Mouse (Mus musculus) megakaryocyte, embryonic 14.5 days (primary cell): ENCODE results near the gene Neurog1. TPM values are rescaled to one million over a fixed set of nuclear protein-coding genes. Genes with fewer than 3 reads are reported as not detected.

Experiments used
- H3K27me3 ChIP-seq: replicated peaks from 2 replicates; pipeline ENCODE3; 2012; ENCODE audit warnings: inconsistent platforms
- H3K36me3 ChIP-seq: replicated peaks from 2 replicates; pipeline ENCODE3; 2012; ENCODE audit warnings: low read length, inconsistent platforms, mixed read lengths
- H3K4me1 ChIP-seq: 2 replicates; pipeline ENCODE4 v1.6.1; 2012; ENCODE audit warnings: inconsistent platforms
- H3K4me3 ChIP-seq: replicated peaks from 2 replicates; pipeline ENCODE3; 2012; ENCODE audit warnings: moderate library complexity, mild to moderate bottlenecking, inconsistent platforms
- H3K9me3 ChIP-seq: 2 replicates; pipeline ENCODE4 v1.6.1; 2012; ENCODE audit warnings: inconsistent platforms
- FLI1 ChIP-seq: IDR thresholded peaks from 2 replicates; pipeline ENCODE4 v1.6.1; 2012; ENCODE audit warnings: low read length, inconsistent platforms, mixed read lengths
- GATA1 ChIP-seq: IDR thresholded peaks from 3 replicates; pipeline ENCODE4 v1.6.1; 2012; ENCODE audit warnings: mixed read lengths, low read length, inconsistent platforms, borderline replicate concordance
- polyA plus RNA-seq: library from polyadenylated mRNA; stranded (reverse); fragments of >175 nt; gene quantifications from 2 replicates; pipeline ENCODE4 v1.2.3, GENCODE M21; 2012; ENCODE audit warnings: low replicate concordance; ENCODE audit not compliant: insufficient read depth

The Neurog1 gene
- polyA plus RNA-seq, 1 experiment, result not detected

DNA sequence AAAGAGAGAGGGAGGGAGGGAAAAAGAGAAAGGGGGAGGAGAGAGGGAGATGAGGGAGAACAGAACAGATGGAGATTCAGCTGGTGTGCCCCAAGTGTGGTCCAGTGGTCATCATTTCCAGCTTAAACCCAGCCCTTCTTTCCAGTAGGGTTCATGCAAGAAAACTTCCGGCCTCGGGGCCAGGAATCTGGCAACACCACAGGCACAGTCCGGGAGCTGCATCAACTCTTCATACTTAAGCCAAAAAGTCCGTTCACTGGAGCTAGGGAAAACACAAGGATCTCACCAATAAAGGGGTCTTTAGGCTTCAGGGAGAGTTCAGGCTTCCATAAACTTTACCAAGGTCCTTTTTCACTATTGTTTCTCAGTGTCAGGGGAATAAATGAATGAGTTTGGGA lies 29.1 kb downstream of the Neurog1 start:
- Histone ChIP-seq H3K9me3 (peaks cover 4% of the 10 kb centered on the region; the same call in 1 of the 2 replicates), H3K36me3 (no peaks in the 10 kb centered on the region), H3K4me3 (no peak overlapping the region), H3K4me1 (peaks cover 8% of the 10 kb centered on the region; the same call in 1 of the 2 replicates), H3K27me3 (peaks cover 90% of the 10 kb centered on the region)
- TF ChIP-seq FLI1 (no peak), GATA1 (no peak)

DNA sequence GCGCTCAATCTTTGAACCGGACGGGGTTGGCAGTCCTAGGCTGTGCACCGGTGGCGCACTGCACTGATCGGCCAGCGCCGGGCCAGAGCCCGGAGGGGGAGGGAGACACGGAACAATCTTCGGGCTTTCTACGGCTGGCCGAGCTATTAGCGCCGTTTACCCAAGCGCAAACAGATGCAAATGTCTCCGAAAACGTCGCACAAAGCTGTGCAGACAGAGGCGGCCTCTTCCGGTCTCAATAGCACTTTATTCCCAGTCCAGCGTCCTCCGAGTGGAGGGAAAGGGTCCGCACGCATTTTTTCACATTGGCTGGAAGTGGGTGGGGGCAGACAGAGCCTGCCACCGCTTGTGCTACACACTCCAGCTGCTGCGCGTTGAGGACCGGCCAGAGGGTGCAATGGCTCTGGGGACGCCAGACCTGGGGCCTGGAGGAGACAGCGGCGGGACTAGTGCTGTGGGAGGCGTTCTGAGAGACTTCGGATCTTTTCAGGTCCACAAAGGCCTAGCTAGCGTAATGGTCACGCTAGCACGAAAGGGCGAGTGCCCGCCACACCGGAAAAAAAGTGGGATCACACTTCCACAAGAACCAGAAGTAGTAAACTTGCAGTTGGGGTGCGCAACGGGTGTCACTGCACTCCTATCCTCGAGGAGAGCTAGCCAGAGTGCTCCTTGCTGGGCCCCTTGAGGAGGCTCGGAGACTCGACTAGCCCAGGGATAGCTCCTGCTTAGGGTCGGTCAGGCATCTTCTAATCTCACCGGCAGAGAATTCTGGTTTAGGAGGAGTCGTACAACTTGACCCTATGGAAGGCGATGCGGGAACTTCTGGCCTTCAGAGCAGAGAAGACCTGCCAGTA lies 29.7 kb downstream of the Neurog1 start:
- H3K4me3 ChIP-seq, result no peak overlapping the region
- H3K27me3 ChIP-seq, result peaks cover 87% of the 10 kb centered on the region
- no peak for TF ChIP-seq FLI1
- no peak for TF ChIP-seq GATA1
- peaks cover 8% of the 10 kb centered on the region; the same call in 1 of the 2 replicates for H3K4me1 ChIP-seq
- H3K9me3 ChIP-seq, result peaks cover 4% of the 10 kb centered on the region; the same call in 1 of the 2 replicates
- no peaks in the 10 kb centered on the region for H3K36me3 ChIP-seq

DNA sequence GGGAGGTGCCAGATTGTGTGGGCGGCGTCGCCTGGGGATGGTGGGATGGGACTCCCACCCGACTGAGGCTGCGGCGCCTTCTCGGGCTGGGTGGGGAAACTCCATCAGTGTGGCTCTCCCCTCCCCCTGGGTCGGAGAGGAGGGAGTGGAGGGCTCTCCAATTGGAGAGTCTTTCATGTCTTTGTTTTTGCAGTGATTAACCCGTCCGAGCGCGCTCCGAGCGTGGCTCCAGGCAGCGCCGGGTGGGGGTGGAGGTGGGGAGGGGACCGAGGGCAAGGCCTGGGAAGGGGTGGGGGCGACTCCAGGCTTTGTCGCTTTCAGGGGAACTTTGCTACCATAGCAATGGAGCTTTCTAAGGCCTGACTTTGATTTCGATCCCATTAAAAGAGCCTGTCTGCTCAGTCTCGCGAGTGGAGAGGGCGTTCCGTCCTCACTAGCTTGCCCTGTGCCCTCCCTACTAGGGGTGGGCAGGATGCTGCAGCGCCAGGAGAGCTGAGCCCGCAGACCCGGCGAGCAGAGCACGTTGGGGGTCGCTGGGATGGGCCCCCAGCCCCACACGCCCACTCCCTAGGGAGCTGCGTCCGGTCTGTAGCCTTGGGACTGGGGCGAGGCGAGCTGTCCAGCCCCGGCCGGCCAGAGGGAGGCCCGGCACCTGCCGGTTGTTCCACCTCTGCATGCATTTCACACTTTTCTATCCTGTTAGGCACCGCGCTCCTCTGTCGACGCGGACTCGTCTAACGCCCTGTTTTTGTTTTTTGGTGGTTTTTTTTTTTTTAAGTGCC lies 30.6 kb downstream of the Neurog1 start:
- TF ChIP-seq FLI1 (no peak), GATA1 (no peak)
- peaks cover 8% of the 10 kb centered on the region; the same call in 1 of the 2 replicates for H3K4me1 ChIP-seq
- H3K9me3 ChIP-seq, result peaks cover 4% of the 10 kb centered on the region; the same call in 1 of the 2 replicates
- H3K27me3 ChIP-seq, result peaks cover 87% of the 10 kb centered on the region
- H3K36me3 ChIP-seq, result no peaks in the 10 kb centered on the region
- H3K4me3 ChIP-seq, result no peak overlapping the region

DNA sequence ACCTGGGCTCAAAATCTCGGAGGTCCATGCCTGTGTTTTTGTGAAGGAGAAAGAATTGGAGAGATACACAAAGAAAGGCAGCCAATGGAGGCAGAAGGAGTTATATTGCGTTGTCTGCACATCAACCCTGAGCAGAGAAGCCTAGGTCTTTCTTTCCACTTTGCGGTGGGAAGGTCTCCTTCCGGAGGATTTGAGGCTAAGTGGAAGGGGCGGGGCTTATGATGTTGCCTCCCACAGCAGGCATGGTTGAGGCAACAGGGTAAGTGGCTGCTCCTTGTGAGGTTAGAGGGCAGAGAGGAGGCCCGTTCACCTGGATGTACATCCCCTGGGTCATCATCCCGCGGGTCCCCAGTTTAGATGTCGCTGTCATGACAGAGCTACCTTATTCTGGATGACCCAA lies 32.7 kb downstream of the Neurog1 start:
- Histone ChIP-seq H3K36me3 (no peaks in the 10 kb centered on the region), H3K4me3 (no peak overlapping the region), H3K27me3 (peaks cover 89% of the 10 kb centered on the region), H3K4me1 (peaks cover 8% of the 10 kb centered on the region; the same call in 1 of the 2 replicates), H3K9me3 (peaks cover 4% of the 10 kb centered on the region; the same call in 1 of the 2 replicates)
- TF ChIP-seq GATA1 (no peak), FLI1 (no peak)

DNA sequence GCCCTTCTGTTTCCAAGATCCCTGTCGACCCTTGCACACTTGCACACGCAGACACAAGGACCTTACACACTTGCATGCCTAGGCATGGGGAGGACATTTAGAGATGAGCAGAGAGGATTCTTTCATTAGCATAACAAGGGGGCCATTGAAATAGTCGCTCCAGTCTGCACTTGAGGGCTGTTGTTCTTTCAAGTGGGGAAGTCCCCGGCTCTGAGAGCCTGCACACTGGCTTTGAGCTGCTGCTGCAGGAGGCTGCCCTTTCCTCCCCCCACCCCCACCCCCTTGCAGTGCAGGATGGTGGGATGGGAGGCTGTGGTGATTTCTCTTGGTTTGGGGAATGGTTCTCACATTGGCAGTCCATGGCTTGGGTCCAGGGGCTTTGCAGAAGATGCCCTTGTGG lies 35.9 kb downstream of the Neurog1 start:
- 0 out of 2 replicates have a peak, but pooled peaks cover 3% of the 10 kb centered on the region for H3K4me1 ChIP-seq
- peaks cover 78% of the 10 kb centered on the region for H3K27me3 ChIP-seq
- peaks cover 5% of the 10 kb centered on the region for H3K9me3 ChIP-seq
- no peak overlapping the region for H3K4me3 ChIP-seq
- H3K36me3 ChIP-seq, result no peaks in the 10 kb centered on the region
- TF ChIP-seq FLI1 (no peak), GATA1 (no peak)

DNA sequence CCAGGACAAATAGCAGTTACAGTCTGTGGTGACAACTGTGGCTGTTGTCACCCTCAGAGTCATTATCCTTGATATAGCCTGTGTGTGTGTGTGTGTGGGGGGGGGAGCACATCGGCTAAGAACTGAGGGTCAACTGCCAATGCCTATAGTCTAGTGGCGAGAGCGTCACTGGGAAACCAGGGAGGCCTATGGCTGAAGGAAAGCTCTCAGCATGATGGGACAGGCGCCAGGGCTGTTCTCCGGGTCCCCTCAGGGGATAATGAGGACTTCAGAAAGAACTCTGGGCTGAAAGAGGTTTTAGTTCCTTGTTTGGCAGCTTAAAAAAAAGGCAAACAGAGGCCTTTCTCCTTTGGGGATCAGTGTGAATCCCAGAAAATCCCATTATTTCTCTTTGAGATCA lies 37.3 kb downstream of the Neurog1 start:
- no peak for TF ChIP-seq GATA1
- TF ChIP-seq FLI1, result no peak
- Histone ChIP-seq H3K4me1 (0 out of 2 replicates have a peak, but pooled peaks cover 3% of the 10 kb centered on the region), H3K27me3 (peaks cover 78% of the 10 kb centered on the region), H3K9me3 (peaks cover 12% of the 10 kb centered on the region), H3K36me3 (no peaks in the 10 kb centered on the region), H3K4me3 (no peak overlapping the region)

DNA sequence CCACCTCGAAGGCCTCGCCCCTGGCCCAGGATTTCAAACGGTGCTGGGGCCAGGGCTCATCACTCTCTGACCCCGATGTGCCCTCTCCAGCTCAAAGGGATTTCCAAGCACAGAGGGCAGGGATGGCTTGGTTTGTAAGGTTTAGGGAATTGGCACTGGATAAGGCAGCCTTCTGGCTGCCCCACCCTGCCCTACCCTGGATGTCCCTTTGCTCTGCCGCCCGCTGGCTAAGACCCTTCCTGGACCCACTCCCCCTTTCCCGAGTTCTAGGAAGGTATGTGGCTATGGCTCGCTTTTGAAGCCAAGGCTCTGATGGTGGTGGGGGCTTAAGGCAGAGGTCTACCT lies 42.9 kb downstream of the Neurog1 start:
- no peaks in the 10 kb centered on the region for H3K4me1 ChIP-seq
- TF ChIP-seq FLI1, result no peak
- no peak for TF ChIP-seq GATA1
- H3K9me3 ChIP-seq, result peaks cover 12% of the 10 kb centered on the region
- no peak overlapping the region for H3K4me3 ChIP-seq
- H3K27me3 ChIP-seq, result peaks cover 64% of the 10 kb centered on the region
- H3K36me3 ChIP-seq, result no peaks in the 10 kb centered on the region

DNA sequence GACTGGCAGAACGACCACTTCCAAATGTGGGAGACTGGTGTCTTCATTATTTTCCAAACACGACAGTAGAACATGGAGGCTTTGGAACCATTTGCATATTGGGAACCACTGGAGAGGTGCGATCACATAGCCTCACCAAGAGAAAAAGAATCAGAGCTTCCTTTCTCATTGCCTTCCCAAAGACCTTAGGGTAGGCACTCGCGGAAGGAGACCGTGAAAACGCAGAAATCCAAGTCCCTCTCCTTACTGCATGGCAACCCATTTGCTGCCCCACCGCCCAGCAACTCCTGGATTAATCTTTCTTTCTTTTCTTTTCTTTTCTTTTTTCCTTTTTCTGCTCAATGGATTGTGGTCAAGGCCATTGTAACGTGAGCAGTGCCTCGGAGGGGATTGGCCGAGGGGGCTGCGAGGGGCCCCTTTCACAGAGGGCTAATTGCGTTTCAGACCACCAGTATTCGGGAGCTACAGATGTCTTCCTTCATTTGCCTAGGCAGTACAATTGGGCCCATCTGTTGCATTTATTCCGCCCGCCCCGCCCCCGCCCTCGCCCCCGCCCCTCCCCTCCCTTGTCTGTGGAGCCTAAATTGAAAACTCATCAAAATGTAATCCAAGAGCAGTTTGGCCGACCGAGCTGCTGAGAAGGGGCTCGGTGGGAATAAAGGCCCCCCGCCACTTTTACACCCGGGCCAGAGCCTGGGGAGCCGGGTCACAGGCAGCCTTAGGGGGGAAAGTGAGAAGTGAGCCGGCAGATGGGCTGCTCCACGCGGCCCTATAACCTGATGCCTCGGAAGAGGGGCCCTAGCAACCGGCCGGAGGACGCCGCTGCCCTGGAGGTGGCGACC lies 43.5 kb downstream of the Neurog1 start:
- Histone ChIP-seq H3K36me3 (no peaks in the 10 kb centered on the region), H3K4me1 (no peaks in the 10 kb centered on the region), H3K27me3 (peaks cover 63% of the 10 kb centered on the region), H3K9me3 (peaks cover 12% of the 10 kb centered on the region), H3K4me3 (no peak overlapping the region)
- TF ChIP-seq GATA1 (no peak), FLI1 (no peak)

Other genes with a start within 250 kb of the Neurog1 start
- gene H2afy, start 115.8 kb downstream of the Neurog1 start, polyA plus RNA-seq, result 149 and 331 TPM in 2 replicates
- 3.1 and 6.6 TPM in 2 replicates for gene Tifab, start 73.3 kb downstream of the Neurog1 start, polyA plus RNA-seq
- gene Cxcl14, start 44.4 kb upstream of the Neurog1 start, polyA plus RNA-seq, result 1.7 TPM in 1 of 2 replicates, not detected in the other
- not detected in 2 replicates for gene Gm3045, start 174.4 kb upstream of the Neurog1 start, polyA plus RNA-seq
- not detected in 2 replicates for gene Slc25a48, start 186.2 kb upstream of the Neurog1 start, polyA plus RNA-seq
- gene Il9, start 230.1 kb upstream of the Neurog1 start, polyA plus RNA-seq, result not detected in 2 replicates